Mouse (Mus musculus) testis, adult 2 months (tissue): Measurements from ENCODE around the gene Rragc. TPM values are rescaled to one million over a fixed set of nuclear protein-coding genes. Genes with fewer than 3 reads are reported as not detected.

Source experiments
- H3K27ac ChIP-seq: fragments of 200-500 bp; 2 replicates; pipeline ENCODE4 v1.5.1; 2012; ENCODE audit warnings: low read depth, low read length; ENCODE audit not compliant: control insufficient read depth, insufficient read depth
- H3K27me3 ChIP-seq: fragments of 200-500 bp; 2 replicates; pipeline ENCODE4 v1.6.1; 2012; ENCODE audit warnings: mild to moderate bottlenecking, low read length, moderate library complexity; ENCODE audit not compliant: control insufficient read depth, insufficient read depth
- H3K36me3 ChIP-seq: fragments of 200-500 bp; 2 replicates; pipeline ENCODE4 v1.6.1; 2012; ENCODE audit warnings: mild to moderate bottlenecking, low read length; ENCODE audit not compliant: control insufficient read depth, insufficient read depth
- H3K4me1 ChIP-seq: fragments of 200-500 bp; 2 replicates; pipeline ENCODE4 v1.6.1; 2012; ENCODE audit warnings: low read length; ENCODE audit not compliant: control insufficient read depth, insufficient read depth
- H3K4me3 ChIP-seq: fragments of 200-500 bp; 2 replicates; pipeline ENCODE4 v1.5.1; 2012; ENCODE audit warnings: low read depth, mild to moderate bottlenecking, low read length, moderate library complexity, mixed read lengths; ENCODE audit not compliant: control insufficient read depth
- CTCF ChIP-seq: fragments of 200-500 bp; IDR thresholded peaks from 2 replicates; pipeline ENCODE4 v1.5.1; 2012; ENCODE audit warnings: low read depth, mild to moderate bottlenecking, inconsistent platforms, low read length, moderate library complexity; ENCODE audit not compliant: control insufficient read depth, insufficient read depth, insufficient replicate concordance
- POLR2A ChIP-seq: fragments of 200-500 bp; IDR thresholded peaks from 2 replicates; pipeline ENCODE4 v1.6.1; 2012; ENCODE audit warnings: low read depth, mild to moderate bottlenecking, inconsistent platforms, low read length, moderate library complexity; ENCODE audit not compliant: control insufficient read depth
- polyA plus RNA-seq: library from polyadenylated mRNA; depleted of rRNA; stranded (reverse); fragments of >200 nt; gene quantifications from 2 replicates; pipeline ENCODE4 v1.2.3, GENCODE M21; 2012; rRNA removed

Gene Rragc
- polyA plus RNA-seq, 1 experiment = 27.7 TPM

DNA sequence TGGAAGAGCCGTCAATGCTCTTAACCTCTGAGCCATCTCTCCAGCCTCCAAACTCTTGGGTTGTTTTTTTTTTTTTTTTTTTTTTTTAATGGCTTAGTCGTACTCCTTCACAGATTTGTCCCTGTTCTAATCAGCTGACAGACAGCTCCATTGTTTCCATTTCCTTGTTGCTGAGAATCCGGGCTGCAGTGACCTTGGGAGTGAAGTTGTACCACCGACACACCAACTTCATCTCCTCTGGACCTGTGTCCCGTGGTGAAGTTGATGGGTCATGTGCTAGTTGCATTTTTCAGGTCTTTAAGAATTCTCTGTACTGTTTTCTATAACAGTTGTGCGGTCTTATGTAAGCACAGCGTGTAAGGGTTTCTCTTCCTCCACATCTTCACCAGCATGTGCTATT, 52.2 kb downstream of the Rragc start:
- H3K4me3 ChIP-seq = no peak overlapping the region
- H3K4me1 ChIP-seq = peaks cover 3% of the 10 kb centered on the region
- no peak for TF ChIP-seq POLR2A
- H3K27me3 ChIP-seq = no peaks in the 10 kb centered on the region
- H3K36me3 ChIP-seq = no peaks in the 10 kb centered on the region
- H3K27ac ChIP-seq = no peak overlapping the region

DNA sequence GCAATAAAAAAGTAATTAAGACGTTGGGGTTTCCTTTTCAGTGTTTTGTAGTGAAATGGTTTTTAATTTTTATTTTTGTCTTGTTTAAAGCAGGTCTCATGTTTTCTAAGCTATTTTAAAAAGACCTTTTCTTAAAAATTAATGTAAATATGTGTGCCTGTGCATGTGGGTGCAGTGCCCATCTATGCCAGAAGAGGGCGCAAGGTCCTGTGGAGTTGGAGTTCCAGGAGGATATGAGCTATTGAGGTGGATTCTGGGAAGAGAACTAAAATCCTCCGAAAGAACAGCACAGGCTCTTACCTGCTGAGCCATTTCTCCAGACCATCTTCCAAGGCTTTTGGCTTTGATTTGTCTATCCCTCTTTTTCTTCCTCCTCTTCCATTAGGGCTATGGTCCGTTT, 53.8 kb downstream of the Rragc start:
- no peaks in the 10 kb centered on the region for H3K27me3 ChIP-seq
- no peak overlapping the region for H3K4me3 ChIP-seq
- H3K4me1 ChIP-seq = peaks cover 3% of the 10 kb centered on the region
- TF ChIP-seq CTCF = peak; percentile 73; the same call in 1 of the 2 replicates
- no peak for TF ChIP-seq POLR2A
- no peaks in the 10 kb centered on the region for H3K36me3 ChIP-seq
- no peak overlapping the region for H3K27ac ChIP-seq

DNA sequence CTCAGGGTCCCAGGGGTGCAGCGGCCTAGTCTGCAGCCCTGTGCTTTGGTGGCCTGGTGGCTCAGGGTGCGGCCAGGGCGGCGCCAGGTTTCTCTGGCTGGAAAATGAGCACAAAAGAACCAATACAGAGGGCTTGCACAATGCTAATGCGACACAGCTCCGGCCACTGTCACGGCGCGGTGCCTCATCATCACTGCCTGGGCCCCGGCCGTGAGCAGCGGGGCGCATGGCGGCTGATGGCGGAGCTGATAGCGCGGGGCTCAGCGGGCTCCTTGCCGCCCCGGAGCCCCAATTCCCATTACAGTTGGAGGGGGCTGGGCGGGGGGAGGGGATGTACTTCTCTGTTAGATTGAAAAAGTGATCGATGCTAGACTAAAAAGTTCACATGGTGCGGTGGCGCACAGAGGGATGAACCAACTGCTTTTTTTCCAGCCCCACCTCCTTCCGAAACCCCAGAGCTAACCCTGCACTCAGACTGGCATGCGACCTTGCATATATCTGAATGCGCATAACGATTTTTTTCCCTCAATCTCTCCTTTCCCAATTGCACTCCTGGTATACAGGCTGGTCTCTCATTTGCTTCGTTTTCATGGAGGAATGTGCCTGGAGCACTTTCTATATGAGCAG, 55.3 kb downstream of the Rragc start:
- no peak overlapping the region for H3K27ac ChIP-seq

DNA sequence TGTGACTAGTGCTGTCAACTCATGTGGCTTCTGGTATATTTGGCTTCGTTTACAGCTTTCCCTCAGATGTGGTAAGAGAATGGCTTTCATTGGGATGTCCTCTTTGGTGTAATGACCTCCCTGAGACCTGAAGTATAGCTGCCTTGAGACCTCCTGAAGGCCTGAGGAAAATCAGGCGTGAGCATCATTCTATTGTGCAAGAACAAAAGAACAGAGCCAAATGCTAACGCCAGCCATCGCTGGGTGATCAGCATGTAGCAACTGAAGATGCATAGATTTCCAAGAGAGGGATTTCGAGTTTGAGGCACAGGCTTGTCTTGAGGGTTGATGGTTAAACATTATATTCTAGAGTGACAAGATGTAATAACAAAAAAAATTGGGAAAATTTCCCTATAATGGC, 64.9 kb downstream of the Rragc start:
- Histone ChIP-seq H3K27ac (no peak overlapping the region), H3K4me3 (no peak overlapping the region), H3K4me1 (no peaks in the 10 kb centered on the region), H3K27me3 (no peaks in the 10 kb centered on the region), H3K36me3 (no peaks in the 10 kb centered on the region)
- no peak for TF ChIP-seq POLR2A
- TF ChIP-seq CTCF = no peak

More for the DNA sequence above, 55.3 kb downstream of the Rragc start:
- Histone ChIP-seq H3K27me3 (no peaks in the 10 kb centered on the region), H3K4me3 (no peak overlapping the region; the same call in 1 of the 2 replicates), H3K36me3 (no peaks in the 10 kb centered on the region), H3K4me1 (peaks cover 3% of the 10 kb centered on the region)
- TF ChIP-seq CTCF = no peak

Other genes with a start within 250 kb of the Rragc start
- 20.0 and 24.4 TPM in 2 replicates for gene Macf1, start 233.1 kb upstream of the Rragc start, polyA plus RNA-seq
- gene Ndufs5, start 199.2 kb upstream of the Rragc start, polyA plus RNA-seq = 84.6 and 117 TPM in 2 replicates
- 41.6 and 42.9 TPM in 2 replicates for gene Akirin1, start 167.1 kb upstream of the Rragc start, polyA plus RNA-seq
- gene Rhbdl2, start 129.6 kb upstream of the Rragc start, polyA plus RNA-seq = 2.8 and 3.4 TPM in 2 replicates
- 54.4 and 63.4 TPM in 2 replicates for gene 4933427I04Rik, start 57.8 kb upstream of the Rragc start, polyA plus RNA-seq
- 49.1 and 53.2 TPM in 2 replicates for gene Mycbp, start 12.6 kb upstream of the Rragc start, polyA plus RNA-seq
- gene 4930535I16Rik, start 576 bp downstream of the Rragc start, polyA plus RNA-seq = 0.70 and 0.88 TPM in 2 replicates